Mouse (Mus musculus): ENCODE measurements around the gene Slc6a17. TPM values are rescaled to one million over a fixed set of nuclear protein-coding genes. Genes with fewer than 3 reads are reported as not detected.

Gene Slc6a17
- polyA plus RNA-seq, 1 experiment from 2014 or later, result 5.2 TPM

GRCm38 (mm10) chr3:107537504-107537889 lies 19.7 kb upstream of the Slc6a17 start:
- 17% methylated on average over 8 of the region's 8 CpGs for WGBS
- Histone ChIP-seq H3K27me3 (ENCODE audit: control insufficient read depth, insufficient read depth, low read length) (peaks cover 21% of the 10 kb centered on the region), H3K36me3 (ENCODE audit: control insufficient read depth, insufficient read depth, low read length) (no peaks in the 10 kb centered on the region), H3K9me3 (ENCODE audit: control insufficient read depth, low read length) (no peaks in the 10 kb centered on the region), H3K9ac (ENCODE audit: low read length) (peak overlapping the region; percentile 56; the same call in 1 of the 2 replicates), H3K4me3 (ENCODE audit: control insufficient read depth in 1 of 2, insufficient read depth in 1 of 2, low read depth in 1 of 2, low read length in 2 of 2) (peak overlapping the region; percentile 11 to 24), H3K27ac (replicated peaks in 1 of 2; ENCODE audit: control insufficient read depth in 1 of 2, insufficient read depth in 1 of 2, low read depth in 2 of 2, low read length in 2 of 2) (no peak overlapping the region), H3K4me2 (ENCODE audit: low read length) (peak overlapping the region; percentile 60), H3K4me1 (ENCODE audit: control insufficient read depth in 2 of 2, insufficient read depth in 2 of 2, low read length in 2 of 2) (peaks cover 8 to 12% of the 10 kb centered on the region in 2 experiments; a peak in 3 of 4 replicates)
- no peak for ATAC-seq (ENCODE audit: insufficient number of reproducible peaks, insufficient read depth, low FRiP score, low read depth)

- peak overlapping the region; percentile 11 to 24 for H3K4me3 ChIP-seq (ENCODE audit: control insufficient read depth in 1 of 2, insufficient read depth in 1 of 2, low read depth in 1 of 2, low read length in 2 of 2)
- H3K4me1 ChIP-seq (ENCODE audit: control insufficient read depth in 2 of 2, insufficient read depth in 2 of 2, low read length in 2 of 2), result peaks cover 8 to 12% of the 10 kb centered on the region in 2 experiments; a peak in 3 of 4 replicates
- H3K9ac ChIP-seq (ENCODE audit: low read length), result peak overlapping the region; percentile 56; the same call in 1 of the 2 replicates
- ATAC-seq (ENCODE audit: insufficient number of reproducible peaks, insufficient read depth, low FRiP score, low read depth), result no peak
- peaks cover 18% of the 10 kb centered on the region for H3K27me3 ChIP-seq (ENCODE audit: control insufficient read depth, insufficient read depth, low read length)
- peak overlapping the region; percentile 60 for H3K4me2 ChIP-seq (ENCODE audit: low read length)
- H3K27ac ChIP-seq (replicated peaks in 1 of 2; ENCODE audit: control insufficient read depth in 1 of 2, insufficient read depth in 1 of 2, low read depth in 2 of 2, low read length in 2 of 2), result no peak overlapping the region
- 3% methylated on average over 17 of the region's 17 CpGs for WGBS
- no peaks in the 10 kb centered on the region for H3K36me3 ChIP-seq (ENCODE audit: control insufficient read depth, insufficient read depth, low read length)
- H3K9me3 ChIP-seq (ENCODE audit: control insufficient read depth, low read length), result no peaks in the 10 kb centered on the region
Measured at GRCm38 (mm10) chr3:107536810-107537503, 19.1 kb upstream of the Slc6a17 start.

GRCm38 (mm10) chr3:107534951-107535350 lies 17.1 kb upstream of the Slc6a17 start:
- no peaks in the 10 kb centered on the region for H3K36me3 ChIP-seq (ENCODE audit: control insufficient read depth, insufficient read depth, low read length)
- 82% methylated on average over 7 of the region's 7 CpGs for WGBS
- no peaks in the 10 kb centered on the region for H3K9me3 ChIP-seq (ENCODE audit: control insufficient read depth, low read length)
- H3K4me2 ChIP-seq (ENCODE audit: low read length), result no peak overlapping the region
- H3K4me3 ChIP-seq (ENCODE audit: control insufficient read depth in 1 of 2, insufficient read depth in 1 of 2, low read depth in 1 of 2, low read length in 2 of 2), result no peak overlapping the region
- H3K4me1 ChIP-seq (ENCODE audit: control insufficient read depth in 2 of 2, insufficient read depth in 2 of 2, low read length in 2 of 2), result peaks cover 8 to 12% of the 10 kb centered on the region in 2 experiments; a peak in 3 of 4 replicates
- no peak overlapping the region for H3K9ac ChIP-seq (ENCODE audit: low read length)
- no peak for ATAC-seq (ENCODE audit: insufficient number of reproducible peaks, insufficient read depth, low FRiP score, low read depth)
- H3K27me3 ChIP-seq (ENCODE audit: control insufficient read depth, insufficient read depth, low read length), result peaks cover 15% of the 10 kb centered on the region
- no peak overlapping the region for H3K27ac ChIP-seq (replicated peaks in 1 of 2; ENCODE audit: control insufficient read depth in 1 of 2, insufficient read depth in 1 of 2, low read depth in 2 of 2, low read length in 2 of 2)

GRCm38 (mm10) chr3:107533532-107533931 lies 15.7 kb upstream of the Slc6a17 start:
- H3K27ac ChIP-seq (replicated peaks in 1 of 2; ENCODE audit: control insufficient read depth in 1 of 2, insufficient read depth in 1 of 2, low read depth in 2 of 2, low read length in 2 of 2), result no peak overlapping the region
- H3K9me3 ChIP-seq (ENCODE audit: control insufficient read depth, low read length), result no peaks in the 10 kb centered on the region
- H3K27me3 ChIP-seq (ENCODE audit: control insufficient read depth, insufficient read depth, low read length), result peaks cover 9% of the 10 kb centered on the region
- ATAC-seq (ENCODE audit: insufficient number of reproducible peaks, insufficient read depth, low FRiP score, low read depth), result no peak
- WGBS, result 62% methylated on average over 4 of the region's 4 CpGs
- H3K4me1 ChIP-seq (ENCODE audit: control insufficient read depth in 2 of 2, insufficient read depth in 2 of 2, low read length in 2 of 2), result peaks cover 13 to 18% of the 10 kb centered on the region in 2 experiments; a peak in 3 of 4 replicates
- no peak overlapping the region for H3K4me3 ChIP-seq (ENCODE audit: control insufficient read depth in 1 of 2, insufficient read depth in 1 of 2, low read depth in 1 of 2, low read length in 2 of 2)
- no peaks in the 10 kb centered on the region for H3K36me3 ChIP-seq (ENCODE audit: control insufficient read depth, insufficient read depth, low read length)
- no peak overlapping the region for H3K9ac ChIP-seq (ENCODE audit: low read length)
- no peak overlapping the region for H3K4me2 ChIP-seq (ENCODE audit: low read length)

GRCm38 (mm10) chr3:107530581-107530980 lies 12.8 kb upstream of the Slc6a17 start:
- H3K4me1 ChIP-seq (ENCODE audit: control insufficient read depth in 2 of 2, insufficient read depth in 2 of 2, low read length in 2 of 2), result peaks cover 13 to 17% of the 10 kb centered on the region in 2 experiments
- no peak overlapping the region for H3K4me2 ChIP-seq (ENCODE audit: low read length)
- H3K36me3 ChIP-seq (ENCODE audit: control insufficient read depth, insufficient read depth, low read length), result no peaks in the 10 kb centered on the region
- H3K9ac ChIP-seq (ENCODE audit: low read length), result no peak overlapping the region
- peaks cover under 1% of the 10 kb centered on the region; the same call in 1 of the 2 replicates for H3K27me3 ChIP-seq (ENCODE audit: control insufficient read depth, insufficient read depth, low read length)
- no peak overlapping the region for H3K27ac ChIP-seq (replicated peaks in 1 of 2; ENCODE audit: control insufficient read depth in 1 of 2, insufficient read depth in 1 of 2, low read depth in 2 of 2, low read length in 2 of 2)
- ATAC-seq (ENCODE audit: insufficient number of reproducible peaks, insufficient read depth, low FRiP score, low read depth), result no peak
- WGBS, result 74% methylated on average over 5 of the region's 5 CpGs
- H3K9me3 ChIP-seq (ENCODE audit: control insufficient read depth, low read length), result no peaks in the 10 kb centered on the region
- no peak overlapping the region for H3K4me3 ChIP-seq (ENCODE audit: control insufficient read depth in 1 of 2, insufficient read depth in 1 of 2, low read depth in 1 of 2, low read length in 2 of 2)

- Histone ChIP-seq H3K4me3 (ENCODE audit: control insufficient read depth in 1 of 2, insufficient read depth in 1 of 2, low read depth in 1 of 2, low read length in 2 of 2) (no peak overlapping the region), H3K4me2 (ENCODE audit: low read length) (no peak overlapping the region), H3K4me1 (ENCODE audit: control insufficient read depth in 2 of 2, insufficient read depth in 2 of 2, low read length in 2 of 2) (peaks cover 13 to 17% of the 10 kb centered on the region in 2 experiments), H3K9me3 (ENCODE audit: control insufficient read depth, low read length) (no peaks in the 10 kb centered on the region), H3K27me3 (ENCODE audit: control insufficient read depth, insufficient read depth, low read length) (no peaks in the 10 kb centered on the region; the same call in 1 of the 2 replicates), H3K9ac (ENCODE audit: low read length) (no peak overlapping the region), H3K36me3 (ENCODE audit: control insufficient read depth, insufficient read depth, low read length) (no peaks in the 10 kb centered on the region), H3K27ac (replicated peaks in 1 of 2; ENCODE audit: control insufficient read depth in 1 of 2, insufficient read depth in 1 of 2, low read depth in 2 of 2, low read length in 2 of 2) (no peak overlapping the region; a peak in 1 of 4 replicates)
- 75% methylated on average over 5 of the region's 5 CpGs for WGBS
- no peak for ATAC-seq (ENCODE audit: insufficient number of reproducible peaks, insufficient read depth, low FRiP score, low read depth)
Measured at GRCm38 (mm10) chr3:107529182-107529581, 11.4 kb upstream of the Slc6a17 start.

- no peak overlapping the region for H3K4me3 ChIP-seq (ENCODE audit: control insufficient read depth in 1 of 2, insufficient read depth in 1 of 2, low read depth in 1 of 2, low read length in 2 of 2)
- peak overlapping the region; percentile 59 to 83 for H3K27ac ChIP-seq (replicated peaks in 1 of 2; ENCODE audit: control insufficient read depth in 1 of 2, insufficient read depth in 1 of 2, low read depth in 2 of 2, low read length in 2 of 2)
- no peaks in the 10 kb centered on the region for H3K9me3 ChIP-seq (ENCODE audit: control insufficient read depth, low read length)
- peak overlapping the region; percentile 59 for H3K4me2 ChIP-seq (ENCODE audit: low read length)
- 19% methylated on average over 9 of the region's 9 CpGs for WGBS
- peak overlapping the region; percentile 60 for H3K9ac ChIP-seq (ENCODE audit: low read length)
- ATAC-seq (ENCODE audit: insufficient number of reproducible peaks, insufficient read depth, low FRiP score, low read depth), result 0 out of 2 replicates have a peak, but pooled peaks have one; percentile 64
- no peaks in the 10 kb centered on the region for H3K36me3 ChIP-seq (ENCODE audit: control insufficient read depth, insufficient read depth, low read length)
- H3K4me1 ChIP-seq (ENCODE audit: control insufficient read depth in 2 of 2, insufficient read depth in 2 of 2, low read length in 2 of 2), result peaks cover 13 to 17% of the 10 kb centered on the region in 2 experiments
- no peaks in the 10 kb centered on the region; the same call in 1 of the 2 replicates for H3K27me3 ChIP-seq (ENCODE audit: control insufficient read depth, insufficient read depth, low read length)
Measured at GRCm38 (mm10) chr3:107528401-107529118, 10.7 kb upstream of the Slc6a17 start.

Data from heart, embryonic 14.5 days (tissue).